Mouse (Mus musculus): ENCODE results near the gene Aaas.

DNA sequence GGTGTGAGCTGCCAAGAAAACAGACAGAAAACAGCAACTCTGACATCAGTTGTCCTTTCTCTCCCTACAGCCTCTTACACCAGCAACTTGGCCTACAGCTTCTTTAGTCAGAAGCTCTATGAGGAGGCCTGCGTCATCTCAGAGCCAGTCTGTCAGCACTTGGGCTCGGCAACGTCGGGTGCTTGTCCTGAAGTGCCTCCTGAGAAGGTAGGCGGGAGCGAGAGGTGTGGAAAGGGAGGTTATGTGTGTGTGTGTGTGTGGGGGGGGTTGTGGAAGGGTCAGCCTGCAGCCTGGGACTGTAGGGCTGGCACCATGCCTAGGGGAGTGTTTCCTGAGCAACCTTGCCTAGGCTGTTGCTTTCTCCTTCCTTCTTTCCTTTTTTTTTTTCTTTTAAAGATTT, 48.0 kb downstream of the Aaas start:
- TF ChIP-seq POLR2A (IDR thresholded peaks at IDR 0.05; ENCODE audit: low read depth, low read length) = no peak
- no peak for TF ChIP-seq CTCF (conservative IDR thresholded peaks at IDR 0.05; ENCODE audit: insufficient read depth, insufficient read length, low read depth, low read length)
